Mouse (Mus musculus) lung, postnatal 0 days (tissue): ENCODE measurements around the gene Pfas.

Experiments
- CTCF ChIP-seq: IDR thresholded peaks from 2 replicates; pipeline ENCODE4 v1.5.1; 2016; ENCODE audit warnings: antibody characterized with exemption, mild to moderate bottlenecking
- EP300 ChIP-seq: IDR thresholded peaks from 2 replicates; pipeline ENCODE4 v1.6.1; 2016; ENCODE audit warnings: antibody characterized with exemption, mild to moderate bottlenecking, control low read depth

DNA sequence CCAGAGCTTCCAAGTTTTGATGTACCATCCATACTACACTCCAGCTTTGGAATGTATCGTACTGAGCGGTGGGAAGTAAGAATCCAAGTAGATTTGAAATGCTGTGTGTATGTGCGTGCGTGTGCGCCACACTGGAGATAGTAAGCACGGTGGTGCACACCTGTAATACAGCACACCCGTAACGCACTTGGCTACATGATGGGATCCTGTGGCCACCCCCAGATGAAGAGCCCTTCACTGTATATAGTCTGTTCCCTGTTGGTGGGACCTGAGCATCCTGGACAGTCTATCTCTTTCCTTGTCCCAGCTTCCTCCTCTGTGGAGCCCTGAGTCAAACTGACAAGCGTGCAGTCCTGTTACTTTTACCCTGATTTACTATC, 38.1 kb upstream of the Pfas start:
- no peak for TF ChIP-seq CTCF
- TF ChIP-seq EP300, result no peak
